Mouse (Mus musculus) testis, adult 2 months (tissue): ENCODE data around the gene Spata2. TPM values are rescaled to one million over a fixed set of nuclear protein-coding genes. Genes with fewer than 3 reads are reported as not detected.

Experiments used
- H3K27ac ChIP-seq: fragments of 200-500 bp; 2 replicates; pipeline ENCODE4 v1.5.1; 2012; ENCODE audit warnings: low read depth, low read length; ENCODE audit not compliant: control insufficient read depth, insufficient read depth
- H3K27me3 ChIP-seq: fragments of 200-500 bp; 2 replicates; pipeline ENCODE4 v1.6.1; 2012; ENCODE audit warnings: mild to moderate bottlenecking, low read length, moderate library complexity; ENCODE audit not compliant: control insufficient read depth, insufficient read depth
- H3K36me3 ChIP-seq: fragments of 200-500 bp; 2 replicates; pipeline ENCODE4 v1.6.1; 2012; ENCODE audit warnings: mild to moderate bottlenecking, low read length; ENCODE audit not compliant: control insufficient read depth, insufficient read depth
- H3K4me1 ChIP-seq: fragments of 200-500 bp; 2 replicates; pipeline ENCODE4 v1.6.1; 2012; ENCODE audit warnings: low read length; ENCODE audit not compliant: control insufficient read depth, insufficient read depth
- H3K4me3 ChIP-seq: fragments of 200-500 bp; 2 replicates; pipeline ENCODE4 v1.5.1; 2012; ENCODE audit warnings: low read depth, mild to moderate bottlenecking, low read length, moderate library complexity, mixed read lengths; ENCODE audit not compliant: control insufficient read depth
- CTCF ChIP-seq: fragments of 200-500 bp; IDR thresholded peaks from 2 replicates; pipeline ENCODE4 v1.5.1; 2012; ENCODE audit warnings: low read depth, mild to moderate bottlenecking, inconsistent platforms, low read length, moderate library complexity; ENCODE audit not compliant: control insufficient read depth, insufficient read depth, insufficient replicate concordance
- POLR2A ChIP-seq: fragments of 200-500 bp; IDR thresholded peaks from 2 replicates; pipeline ENCODE4 v1.6.1; 2012; ENCODE audit warnings: low read depth, mild to moderate bottlenecking, inconsistent platforms, low read length, moderate library complexity; ENCODE audit not compliant: control insufficient read depth
- polyA plus RNA-seq: library from polyadenylated mRNA; depleted of rRNA; stranded (reverse); fragments of >200 nt; gene quantifications from 2 replicates; pipeline ENCODE4 v1.2.3, GENCODE M21; 2012; rRNA removed

The Spata2 gene
- 14.9 and 15.0 TPM in 2 replicates for polyA plus RNA-seq

DNA sequence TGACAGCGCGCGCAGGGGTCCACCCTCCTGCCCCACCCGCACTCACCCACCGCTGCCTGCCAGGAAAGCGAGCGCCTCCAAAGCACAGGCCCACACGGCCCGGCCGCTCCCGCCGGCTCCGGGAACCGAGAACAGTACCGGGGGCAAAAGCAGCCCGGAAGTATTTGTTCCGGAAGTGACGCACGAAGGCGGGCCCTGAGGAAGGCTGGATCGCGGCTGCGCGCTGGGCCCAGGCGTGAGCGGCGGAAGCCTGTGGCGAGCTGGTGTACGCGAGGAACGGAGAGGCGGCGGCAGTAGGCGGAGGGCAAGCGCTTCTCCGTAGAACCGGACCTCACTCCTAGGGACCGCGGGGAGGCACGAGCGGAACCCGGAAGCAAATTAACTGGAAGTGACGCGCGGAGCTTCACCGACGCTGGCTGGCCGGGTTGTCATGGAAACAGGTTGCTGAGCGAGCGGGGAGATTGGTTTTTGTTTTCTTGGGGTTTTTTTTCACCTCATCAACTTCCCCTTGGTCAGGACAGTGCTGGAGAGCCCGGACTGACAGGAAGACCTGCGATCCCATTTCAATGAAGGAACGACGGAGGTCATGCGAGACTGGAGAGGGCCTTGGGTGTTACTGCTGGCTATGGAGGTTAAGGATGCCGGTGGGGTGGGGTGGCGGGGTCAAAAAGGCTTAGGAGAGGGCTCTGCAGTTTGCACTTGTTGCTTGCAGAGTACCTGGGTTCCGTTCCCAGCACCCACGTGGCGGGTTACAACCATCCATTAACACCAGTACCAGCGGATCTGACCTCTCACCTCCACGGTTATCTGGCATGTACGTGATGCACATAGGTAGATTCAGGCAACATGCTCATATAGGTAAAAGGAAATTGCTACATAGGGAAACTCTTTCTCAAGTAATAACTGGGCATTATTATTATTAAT, at the start of gene Spata2:
Spata2 (minus strand) TSS at position 175 of the 924 bp plus-strand sequence.
- no peaks in the 10 kb centered on the region for H3K27me3 ChIP-seq
- TF ChIP-seq POLR2A (peak; percentile 74; the same call in 1 of the 2 replicates), CTCF (no peak)
- no peaks in the 10 kb centered on the region for H3K36me3 ChIP-seq
- peak within 1 kb of the TSS; percentile 97 for H3K4me3 ChIP-seq
- H3K27ac ChIP-seq = peak within 1 kb of the TSS; percentile 98
- peaks cover 8% of the 10 kb centered on the region for H3K4me1 ChIP-seq

DNA sequence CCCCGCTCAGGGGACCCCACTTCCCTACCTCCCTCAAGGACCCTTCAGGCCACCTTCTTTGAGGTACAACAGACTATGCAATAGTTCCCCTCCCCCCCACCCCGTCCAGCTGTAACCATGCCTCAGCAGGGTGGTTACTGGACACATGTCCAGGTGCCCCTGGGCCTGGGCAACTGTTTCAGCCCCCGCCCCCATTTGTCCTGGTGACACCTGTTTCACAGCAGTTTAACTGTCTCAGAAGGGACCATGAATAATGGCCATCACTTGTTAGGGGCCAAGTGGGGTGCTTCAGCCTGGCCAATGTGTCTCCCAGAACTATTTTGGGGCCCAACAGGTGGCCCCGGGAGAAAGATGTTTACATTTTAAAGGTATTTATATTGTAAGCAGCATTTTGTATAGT, 49.7 kb upstream of the Spata2 start:
- Histone ChIP-seq H3K4me3 (no peak overlapping the region), H3K27me3 (no peaks in the 10 kb centered on the region), H3K4me1 (peaks cover 17% of the 10 kb centered on the region), H3K27ac (no peak overlapping the region), H3K36me3 (no peaks in the 10 kb centered on the region; the same call in none of the 2 replicates)
- TF ChIP-seq POLR2A (no peak), CTCF (no peak)

GRCm38 (mm10) chr2:167541761-167542160, 49.1 kb upstream of the Spata2 start:
- no peaks in the 10 kb centered on the region for H3K27me3 ChIP-seq
- H3K27ac ChIP-seq = no peak overlapping the region
- no peak for TF ChIP-seq CTCF
- H3K36me3 ChIP-seq = no peaks in the 10 kb centered on the region; the same call in none of the 2 replicates
- no peak overlapping the region for H3K4me3 ChIP-seq
- H3K4me1 ChIP-seq = peaks cover 23% of the 10 kb centered on the region

- H3K4me3 ChIP-seq = no peak overlapping the region
- H3K27ac ChIP-seq = no peak overlapping the region
Measured at GRCm38 (mm10) chr2:167541324-167541723, 48.6 kb upstream of the Spata2 start.

GRCm38 (mm10) chr2:167540477-167541110, 47.9 kb upstream of the Spata2 start:
- peaks cover 27% of the 10 kb centered on the region for H3K4me1 ChIP-seq
- peak overlapping the region; percentile 32; the same call in 1 of the 2 replicates for H3K4me3 ChIP-seq

More at GRCm38 (mm10) chr2:167541324-167541723, 48.6 kb upstream of the Spata2 start:
- no peak for TF ChIP-seq CTCF
- TF ChIP-seq POLR2A = no peak
- Histone ChIP-seq H3K36me3 (no peaks in the 10 kb centered on the region; the same call in none of the 2 replicates), H3K4me1 (peaks cover 27% of the 10 kb centered on the region), H3K27me3 (no peaks in the 10 kb centered on the region)

DNA sequence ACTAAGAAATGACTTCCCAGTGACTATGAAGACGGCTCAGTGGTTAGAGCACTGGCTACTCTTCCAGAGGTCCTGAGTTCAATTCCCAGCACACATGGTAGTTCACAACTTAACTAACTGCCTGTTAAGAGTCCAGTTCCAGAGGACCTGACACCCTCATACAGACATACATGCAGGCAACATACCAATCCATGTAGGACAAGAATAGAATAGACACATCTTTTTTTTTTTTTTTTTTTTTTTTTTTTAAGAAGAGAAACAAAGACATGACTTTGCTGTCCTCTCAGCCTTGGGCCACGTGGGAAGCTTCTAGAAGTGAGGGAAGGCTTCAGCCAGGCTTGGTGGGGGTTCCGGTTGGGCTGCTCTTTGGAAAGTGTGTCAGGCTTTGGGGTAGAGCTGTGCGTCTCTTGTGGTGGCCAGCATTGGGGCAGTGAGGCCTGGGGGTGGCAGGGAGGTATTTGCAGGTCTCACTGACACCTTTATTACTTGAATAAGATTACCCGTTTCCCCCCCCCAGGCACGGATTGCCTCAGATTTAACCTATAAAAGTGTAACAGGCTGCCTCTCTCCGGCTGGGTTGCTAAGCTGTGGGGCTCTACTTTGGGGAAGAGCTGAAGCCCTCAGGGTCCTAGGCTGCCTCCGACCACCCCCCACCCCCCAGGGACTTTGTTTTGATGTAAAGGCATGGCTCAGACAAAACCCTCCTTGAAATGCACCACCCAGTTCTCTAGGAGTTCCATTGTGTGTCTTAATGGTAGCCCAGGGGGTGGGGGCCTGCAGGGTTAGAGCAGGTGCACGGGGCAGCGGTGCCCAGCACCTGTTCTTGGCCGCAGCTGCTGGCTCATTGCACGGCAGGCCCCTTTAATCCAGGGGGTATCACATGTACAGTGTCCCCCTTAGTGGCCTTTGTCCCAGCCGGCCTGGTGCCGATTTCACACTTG, 47.1 kb upstream of the Spata2 start:
- peaks cover 27% of the 10 kb centered on the region for H3K4me1 ChIP-seq
- no peaks in the 10 kb centered on the region for H3K27me3 ChIP-seq
- no peaks in the 10 kb centered on the region; the same call in none of the 2 replicates for H3K36me3 ChIP-seq
- peak overlapping the region; percentile 82 for H3K4me3 ChIP-seq
- TF ChIP-seq POLR2A (no peak), CTCF (no peak)
- H3K27ac ChIP-seq = no peak overlapping the region

More at GRCm38 (mm10) chr2:167540477-167541110, 47.9 kb upstream of the Spata2 start:
- Histone ChIP-seq H3K27ac (no peak overlapping the region), H3K36me3 (no peaks in the 10 kb centered on the region; the same call in none of the 2 replicates), H3K27me3 (no peaks in the 10 kb centered on the region)
- TF ChIP-seq POLR2A (no peak), CTCF (no peak)
